Mouse (Mus musculus): Measurements from ENCODE around the gene Gna14.

The Gna14 gene

GRCm38 (mm10) chr19:16518569-16518968, 83.0 kb downstream of the Gna14 start:
- DNase-seq = no peak

- DNase-seq = no peak
Observed at GRCm38 (mm10) chr19:16520608-16521007, 85.0 kb downstream of the Gna14 start.

DNA sequence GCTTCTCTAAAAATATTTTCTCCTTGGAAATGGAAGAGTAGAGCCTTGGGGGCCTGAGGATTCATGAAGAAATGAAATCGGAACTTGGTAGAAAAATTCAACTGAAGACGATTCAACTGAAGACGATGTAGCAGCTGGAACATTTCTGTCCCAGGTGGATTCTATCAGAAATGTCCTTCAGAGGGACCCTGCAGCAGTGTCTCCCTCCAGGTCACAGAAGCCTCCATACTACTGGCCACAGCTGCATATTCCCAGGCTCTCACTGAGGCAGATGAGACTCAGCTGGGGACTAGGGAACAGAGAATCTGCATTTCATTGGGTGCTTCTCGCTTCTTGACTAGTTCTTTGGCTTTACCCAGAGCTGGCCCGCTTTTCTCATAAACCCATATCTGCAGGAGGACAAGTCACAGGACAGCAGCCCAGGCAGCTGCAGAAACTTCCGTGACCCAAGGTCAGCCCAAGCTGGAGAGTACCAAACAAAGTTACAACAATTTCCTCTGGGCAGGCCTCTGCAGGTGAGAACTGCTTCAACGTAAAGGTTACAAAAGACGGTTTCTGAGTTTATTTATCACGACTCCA, 90.8 kb downstream of the Gna14 start:
- no peak for DNase-seq

GRCm38 (mm10) chr19:16527031-16527430, 91.5 kb downstream of the Gna14 start:
- DNase-seq = no peak

DNA sequence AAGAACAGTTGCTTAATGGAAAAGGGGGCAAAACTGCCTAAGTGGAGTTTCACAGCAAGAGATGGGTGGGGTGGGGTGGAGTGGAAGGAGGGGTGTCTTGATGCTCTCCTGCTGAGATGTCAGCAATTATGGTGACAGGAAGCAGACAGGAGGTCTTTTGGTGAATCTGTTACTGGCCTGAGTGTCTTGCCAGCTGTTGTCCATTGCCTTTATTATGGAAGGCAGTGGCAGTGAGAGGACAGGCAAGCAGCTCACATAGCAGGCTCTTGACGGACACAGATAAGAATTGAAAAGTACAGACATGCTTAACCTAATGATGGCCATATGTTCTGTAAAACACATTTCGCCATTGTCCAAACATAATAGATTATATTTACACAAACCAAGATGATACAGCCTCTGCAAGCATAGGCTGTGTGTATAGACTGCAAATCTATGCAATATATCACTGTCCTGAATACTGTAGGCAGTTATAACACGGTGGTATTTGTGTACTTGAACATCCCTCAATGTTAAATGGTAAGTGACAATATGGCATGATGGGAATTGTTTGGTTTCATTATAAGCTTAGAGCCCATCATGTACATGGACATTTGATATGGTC, 92.8 kb downstream of the Gna14 start:
- DNase-seq = no peak

DNA sequence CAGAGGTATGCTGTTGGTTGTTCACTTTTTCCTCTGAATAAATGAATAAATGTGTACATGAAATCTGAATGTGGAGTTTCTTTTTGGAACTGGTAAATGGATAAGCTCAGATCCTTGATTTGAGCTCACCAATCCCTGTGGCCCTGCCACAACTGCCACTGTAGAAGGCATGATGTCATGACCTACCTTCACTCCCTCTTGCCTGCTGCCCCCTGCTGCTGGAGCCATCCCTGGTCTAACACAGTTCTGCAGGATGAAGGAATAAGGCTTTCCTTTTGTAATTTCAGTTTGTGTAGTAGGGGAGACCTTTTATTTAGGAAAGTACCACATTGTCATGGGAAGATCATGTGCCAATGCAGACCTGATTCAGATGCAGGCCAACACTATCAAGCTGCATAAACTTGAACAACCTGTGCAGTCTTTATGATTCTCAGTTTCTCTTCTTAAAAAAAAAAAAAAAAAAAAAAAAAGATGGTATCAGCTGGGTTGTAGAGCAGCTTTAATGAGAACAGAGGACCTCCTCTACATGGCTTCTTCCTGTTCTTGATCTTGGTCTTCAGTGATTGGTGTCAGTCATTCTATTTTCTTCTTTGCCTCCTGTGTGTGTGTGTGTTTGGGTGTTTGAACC, 93.8 kb downstream of the Gna14 start:
- no peak for DNase-seq

GRCm38 (mm10) chr19:16529999-16530398, 94.4 kb downstream of the Gna14 start:
- no peak for DNase-seq

DNA sequence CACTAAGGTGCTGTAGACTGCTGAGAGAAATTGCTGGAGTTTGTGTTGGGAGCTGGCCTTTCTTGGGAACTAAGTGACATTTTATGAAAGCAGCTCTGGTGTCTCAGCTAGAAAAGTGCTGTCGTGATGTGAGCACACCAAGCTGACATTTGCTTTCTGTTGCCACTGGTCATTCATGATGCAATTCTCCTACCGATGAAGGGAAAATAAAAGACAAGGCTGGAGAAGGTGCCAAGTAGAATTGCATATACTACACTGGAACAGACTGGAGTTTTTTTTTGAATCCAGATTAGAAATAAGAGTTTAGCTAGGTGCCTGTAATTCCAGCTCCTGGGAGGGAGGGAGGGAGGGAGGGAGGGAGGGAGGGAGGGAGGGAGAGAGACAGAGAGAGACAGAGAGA, 98.7 kb downstream of the Gna14 start:
- no peak for DNase-seq

DNA sequence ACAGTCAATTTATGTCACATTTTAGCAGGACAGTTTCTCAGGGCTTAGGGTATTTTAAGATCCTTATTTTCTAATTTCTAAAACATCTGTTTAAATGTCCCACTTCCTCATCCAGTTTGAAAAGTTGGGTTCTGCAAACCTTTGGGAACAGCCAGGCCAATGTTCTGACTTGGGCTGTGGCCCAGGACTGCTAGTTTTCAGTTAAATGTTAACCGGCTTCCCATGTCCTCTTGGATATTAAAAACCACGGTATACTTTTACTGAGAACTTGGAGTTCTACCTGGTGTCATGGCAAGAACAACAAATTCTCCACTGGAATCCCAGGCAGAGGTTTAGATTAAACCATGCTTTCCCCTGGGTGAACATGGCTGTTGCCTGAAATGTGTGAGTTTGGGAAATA, 102.9 kb downstream of the Gna14 start:
- no peak for DNase-seq

DNA sequence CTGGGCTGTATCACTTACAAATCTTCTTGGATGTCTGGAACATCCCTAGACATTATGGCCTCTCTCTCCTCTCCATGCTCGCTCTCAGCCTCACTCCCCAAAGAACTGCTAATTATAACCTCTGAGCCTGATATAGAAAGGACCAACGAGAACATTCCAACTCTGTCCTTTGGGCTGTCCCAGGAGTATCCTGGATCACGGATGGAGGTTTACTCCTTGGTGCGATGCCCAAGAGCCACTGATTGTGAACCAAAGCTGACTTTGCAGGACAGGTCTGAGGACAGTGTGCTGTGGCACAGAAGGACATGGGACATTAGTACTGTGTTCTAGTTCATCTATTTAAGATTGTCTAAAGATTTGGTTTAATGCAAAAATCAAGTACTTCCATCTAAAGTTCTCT, 108.1 kb downstream of the Gna14 start:
- no peak for DNase-seq

GRCm38 (mm10) chr19:16556988-16557387, 121.4 kb downstream of the Gna14 start:
- no peak for DNase-seq

- no peak for DNase-seq
Observed at GRCm38 (mm10) chr19:16557971-16558370, 122.4 kb downstream of the Gna14 start.

- DNase-seq = no peak
Observed at GRCm38 (mm10) chr19:16558570-16558969, 123.0 kb downstream of the Gna14 start.

DNA sequence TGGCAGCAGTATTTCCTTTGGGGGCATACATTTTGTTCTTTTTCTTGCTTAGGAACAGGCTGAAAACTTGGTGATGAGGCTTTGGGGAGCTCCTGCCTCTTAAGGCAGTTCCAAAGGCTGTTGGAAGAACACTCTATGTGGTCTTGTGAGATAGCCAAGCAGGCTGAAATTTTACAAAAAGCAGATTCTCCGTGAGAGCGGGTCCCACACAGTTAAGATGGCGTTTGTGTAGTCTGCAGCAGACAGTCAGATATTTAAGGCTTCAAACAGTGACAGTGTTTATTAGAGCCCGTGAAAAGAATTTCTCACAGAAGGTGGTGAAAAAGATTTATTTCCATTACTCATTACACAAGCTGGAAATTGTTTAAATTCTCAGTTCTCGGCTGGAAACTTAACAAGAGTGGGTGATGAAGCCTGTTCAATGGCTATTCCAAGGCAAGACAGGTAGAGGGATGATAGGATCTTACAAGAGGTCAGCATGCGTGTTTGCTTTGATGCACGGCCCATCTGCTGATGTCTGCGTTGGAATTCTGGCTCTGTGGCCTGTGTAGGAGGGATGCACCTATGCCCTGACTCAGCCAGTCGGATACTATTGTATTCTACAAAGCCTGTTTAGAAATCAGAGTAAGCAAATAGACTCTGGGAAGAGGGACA, 123.8 kb downstream of the Gna14 start:
- DNase-seq = no peak

GRCm38 (mm10) chr19:16562676-16563075, 127.1 kb downstream of the Gna14 start:
- no peak for DNase-seq

- no peak for DNase-seq
Observed at GRCm38 (mm10) chr19:16576790-16577189, 141.2 kb downstream of the Gna14 start.

DNA sequence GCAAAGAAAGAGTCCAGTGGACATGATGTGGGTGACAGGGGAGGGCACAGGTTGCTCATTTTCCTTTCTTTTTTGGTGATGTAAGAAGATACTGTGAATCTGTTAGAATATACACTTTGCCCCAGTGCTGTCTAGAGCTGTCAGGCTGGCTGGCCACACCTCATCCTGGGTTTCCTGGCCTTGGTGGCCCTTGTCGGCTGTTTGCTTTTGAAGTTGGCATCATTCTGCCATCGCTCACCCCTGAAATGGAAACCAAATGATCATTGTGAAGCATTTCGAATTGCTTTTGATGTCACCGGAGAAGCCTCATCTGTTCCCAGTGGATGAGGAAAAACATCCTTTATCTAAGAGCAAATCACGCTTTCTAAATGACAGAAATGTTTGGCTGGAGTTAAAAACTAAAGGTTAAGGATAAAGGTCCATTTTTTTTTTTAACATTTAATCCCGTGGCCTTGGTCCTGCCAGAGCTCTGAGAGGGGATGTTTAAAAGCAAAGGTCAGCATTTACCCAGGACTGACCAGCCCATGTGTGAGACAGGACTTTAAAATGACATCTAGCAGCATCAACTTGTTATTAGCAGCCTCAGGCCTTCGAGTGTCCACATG, 144.2 kb downstream of the Gna14 start:
- no peak for DNase-seq

- DNase-seq = no peak
Observed at GRCm38 (mm10) chr19:16580501-16580900, 144.9 kb downstream of the Gna14 start.

DNA sequence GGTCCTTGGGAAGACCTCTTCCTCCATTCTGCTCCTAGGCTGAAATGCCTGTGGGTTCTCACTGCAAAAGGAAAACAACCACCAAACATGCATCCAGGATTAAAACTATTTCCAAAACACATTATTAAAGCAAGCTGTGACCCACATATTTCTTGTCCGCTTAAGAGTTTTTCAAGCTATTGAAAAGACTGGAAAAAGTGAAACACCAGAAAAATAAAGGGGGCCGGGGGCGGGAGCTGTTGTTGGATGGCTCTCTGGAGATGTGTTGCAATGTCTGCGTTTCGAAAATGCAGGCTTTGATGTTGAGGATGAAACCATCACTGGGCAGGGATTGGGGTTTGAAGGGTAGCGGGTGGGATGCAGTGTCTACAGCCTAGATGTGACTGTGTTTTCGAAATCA, 149.0 kb downstream of the Gna14 start:
- no peak for DNase-seq

DNA sequence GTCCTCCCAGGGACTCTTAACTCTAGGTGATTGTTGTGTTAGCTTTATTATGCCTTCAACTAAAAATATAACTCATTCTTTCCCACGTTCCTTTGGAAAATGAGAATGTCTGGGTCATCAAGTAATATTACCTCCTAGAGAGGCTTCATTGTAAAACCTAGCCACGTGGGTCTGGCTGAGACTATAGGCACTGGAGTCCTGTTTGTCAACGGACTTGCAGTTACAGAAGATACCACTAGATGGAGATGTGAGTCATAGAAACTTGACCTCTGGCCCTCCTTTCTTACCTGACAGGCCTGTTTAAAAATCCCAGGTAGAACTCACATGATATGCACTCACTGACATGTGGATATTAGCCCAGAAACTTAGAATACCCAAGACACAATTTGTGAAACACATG, 149.8 kb downstream of the Gna14 start:
- DNase-seq = no peak

DNA sequence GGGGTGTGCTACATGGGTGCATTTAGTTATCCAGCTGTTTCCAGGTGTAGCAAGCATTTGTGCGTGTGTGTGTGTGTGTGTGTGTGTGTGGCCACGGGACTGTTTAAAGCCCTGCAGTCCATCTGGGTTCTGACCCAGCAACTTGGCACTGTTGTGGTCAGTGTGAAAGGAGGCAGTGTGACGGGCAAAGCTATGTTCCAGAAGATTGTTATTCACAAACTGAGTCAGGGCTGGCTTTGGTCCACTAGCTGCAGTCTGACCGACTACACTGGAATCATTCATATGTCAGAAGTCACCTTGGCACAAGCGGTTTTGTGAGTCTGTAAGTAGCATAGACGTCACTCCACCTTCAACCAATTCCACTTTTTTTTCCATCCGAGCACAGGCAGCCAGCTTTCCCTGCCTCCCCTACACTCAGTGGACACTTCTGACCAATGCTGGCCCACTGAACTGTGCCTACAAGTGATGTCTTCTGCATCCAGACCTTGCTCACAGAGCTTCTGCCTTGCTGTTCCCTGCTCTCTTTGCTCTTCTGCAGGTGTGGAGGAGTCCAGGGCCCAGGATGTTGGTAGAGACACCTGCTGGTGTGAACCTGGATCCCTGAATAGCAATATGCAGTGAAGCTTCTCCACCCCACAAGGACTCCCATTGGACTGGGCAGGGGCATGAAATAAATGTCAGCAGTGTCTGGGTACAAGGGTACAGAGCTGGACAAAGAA, 157.9 kb downstream of the Gna14 start:
- DNase-seq = no peak

- DNase-seq = no peak
Observed at GRCm38 (mm10) chr19:16593975-16594317, 158.4 kb downstream of the Gna14 start.

GRCm38 (mm10) chr19:16597216-16597615, 161.7 kb downstream of the Gna14 start:
- no peak for DNase-seq
